Mouse (Mus musculus) testis, adult 2 months (tissue): Measurements from ENCODE around the gene Polg2.

ENCODE experiments used
- CTCF ChIP-seq: fragments of 200-500 bp; IDR thresholded peaks from 2 replicates; pipeline ENCODE4 v1.5.1; 2012; ENCODE audit warnings: low read depth, mild to moderate bottlenecking, inconsistent platforms, low read length, moderate library complexity; ENCODE audit not compliant: control insufficient read depth, insufficient read depth, insufficient replicate concordance
- POLR2A ChIP-seq: fragments of 200-500 bp; IDR thresholded peaks from 2 replicates; pipeline ENCODE4 v1.6.1; 2012; ENCODE audit warnings: low read depth, mild to moderate bottlenecking, inconsistent platforms, low read length, moderate library complexity; ENCODE audit not compliant: control insufficient read depth

DNA sequence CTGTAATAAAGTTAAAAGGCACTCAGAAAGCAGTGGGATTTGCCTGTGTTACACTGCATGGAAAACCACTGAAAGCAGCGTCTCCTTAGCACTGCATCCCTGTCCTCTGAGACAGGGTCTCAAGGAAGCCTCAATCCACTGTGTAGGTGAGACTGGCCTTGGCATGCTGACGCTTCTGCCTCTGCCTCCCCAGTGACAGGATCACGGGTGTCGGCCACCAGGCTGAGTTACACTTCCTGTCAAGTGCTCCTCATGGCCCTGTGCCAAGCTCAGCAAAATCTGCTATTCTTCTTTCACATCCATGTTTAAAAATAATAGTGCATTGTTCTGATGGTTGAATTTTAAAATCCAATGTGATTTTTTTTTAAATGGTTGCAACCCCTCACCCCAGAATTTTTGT is 41.6 kb upstream of the Polg2 start:
- TF ChIP-seq CTCF, result no peak
- no peak for TF ChIP-seq POLR2A
